Mouse (Mus musculus) kidney, postnatal 10 days (tissue): ENCODE results near the gene Rnf19b.

ENCODE experiments used
- DNase-seq: peaks from one replicate; pipeline ENCODE4 v3.0.0; 2021; ENCODE audit warnings: mixed read lengths

Gene Rnf19b

GRCm38 (mm10) chr4:129034706-129035660 is 23.1 kb upstream of the Rnf19b start:
- DNase-seq, result peak; percentile 64

GRCm38 (mm10) chr4:129035851-129036445 is 22.1 kb upstream of the Rnf19b start:
- no peak for DNase-seq

- DNase-seq, result no peak
Observed at GRCm38 (mm10) chr4:129047721-129048421, 10.2 kb upstream of the Rnf19b start.

GRCm38 (mm10) chr4:129048501-129049305 is 9.4 kb upstream of the Rnf19b start:
- DNase-seq, result peak; percentile 79

GRCm38 (mm10) chr4:129049306-129050011 is 8.6 kb upstream of the Rnf19b start:
- peak; percentile 48 for DNase-seq

- DNase-seq, result no peak
Observed at GRCm38 (mm10) chr4:129050365-129050764, 7.7 kb upstream of the Rnf19b start.

- no peak for DNase-seq
Observed at GRCm38 (mm10) chr4:129050901-129051417, 7.1 kb upstream of the Rnf19b start.

GRCm38 (mm10) chr4:129051461-129052183 is 6.4 kb upstream of the Rnf19b start:
- no peak for DNase-seq

GRCm38 (mm10) chr4:129054757-129055156 is 3.3 kb upstream of the Rnf19b start:
- no peak for DNase-seq

- DNase-seq, result no peak
Observed at GRCm38 (mm10) chr4:129055562-129055961, 2.5 kb upstream of the Rnf19b start.

- peak; percentile 99 for DNase-seq
Observed at GRCm38 (mm10) chr4:129057533-129058206, 401 bp upstream of the Rnf19b start.

GRCm38 (mm10) chr4:129059125-129059551 is 1.1 kb downstream of the Rnf19b start:
- DNase-seq, result peak; percentile 38

GRCm38 (mm10) chr4:129059922-129060321 is 1.9 kb downstream of the Rnf19b start:
- no peak for DNase-seq

- DNase-seq, result no peak
Observed at GRCm38 (mm10) chr4:129061486-129061885, 3.4 kb downstream of the Rnf19b start.

- no peak for DNase-seq
Observed at GRCm38 (mm10) chr4:129062281-129063075, 4.4 kb downstream of the Rnf19b start.

GRCm38 (mm10) chr4:129065688-129066236 is 7.7 kb downstream of the Rnf19b start:
- DNase-seq, result no peak

- DNase-seq, result no peak
Observed at GRCm38 (mm10) chr4:129067638-129068415, 9.8 kb downstream of the Rnf19b start.

GRCm38 (mm10) chr4:129068848-129069247 is 10.8 kb downstream of the Rnf19b start:
- no peak for DNase-seq
